Mouse (Mus musculus) small intestine, adult 2 months (tissue): ENCODE measurements around the gene Nkx6-1. TPM values are rescaled to one million over a fixed set of nuclear protein-coding genes. Genes with fewer than 3 reads are reported as not detected.

ENCODE experiments used
- H3K27ac ChIP-seq: fragments of 200-500 bp; 2 replicates; pipeline ENCODE4 v1.5.1; 2012; ENCODE audit warnings: low read depth, low read length, control low read depth, inconsistent platforms; ENCODE audit not compliant: insufficient read depth
- H3K27me3 ChIP-seq: fragments of 200-500 bp; 2 replicates; pipeline ENCODE4 v1.6.1; 2012; ENCODE audit warnings: mild to moderate bottlenecking, moderate library complexity, low read length, inconsistent platforms; ENCODE audit not compliant: control insufficient read depth, insufficient read depth
- H3K36me3 ChIP-seq: fragments of 200-500 bp; 2 replicates; pipeline ENCODE4 v1.6.1; 2012; ENCODE audit warnings: mild to moderate bottlenecking, low read length, control low read depth, inconsistent platforms; ENCODE audit not compliant: control insufficient read depth, insufficient read depth
- H3K4me1 ChIP-seq: fragments of 200-500 bp; 2 replicates; pipeline ENCODE4 v1.6.1; 2012; ENCODE audit warnings: low read length, inconsistent platforms, mixed read lengths; ENCODE audit not compliant: control insufficient read depth, insufficient read depth, insufficient read length
- H3K4me3 ChIP-seq: fragments of 200-500 bp; 2 replicates; pipeline ENCODE4 v1.5.1; 2012; ENCODE audit warnings: low read depth, mild to moderate bottlenecking, control low read depth, inconsistent platforms, low read length, moderate library complexity
- CTCF ChIP-seq: fragments of 200-500 bp; IDR thresholded peaks from 2 replicates; pipeline ENCODE4 v1.5.1; 2012; ENCODE audit warnings: low read depth, mild to moderate bottlenecking, control low read depth, inconsistent platforms, low read length, moderate library complexity, mixed read lengths; ENCODE audit not compliant: insufficient replicate concordance, insufficient read length; ENCODE audit errors: extremely low read depth
- POLR2A ChIP-seq: fragments of 200-500 bp; IDR thresholded peaks from 2 replicates; pipeline ENCODE4 v1.6.1; 2012; ENCODE audit warnings: low read depth, mild to moderate bottlenecking, control low read depth, inconsistent platforms, low read length, moderate library complexity
- whole genome bisulfite sequencing: fragments of 180-500 bp; shearing (Covaris S2); methylation state at CpG from one replicate; pipeline ENCODE4 v1.1.7; 2018; 5-methylcytosine and 5-hydroxymethylcytosine counted together
- polyA plus RNA-seq: library from polyadenylated mRNA; depleted of rRNA; stranded (reverse); fragments of >200 nt; gene quantifications from 2 replicates; pipeline ENCODE4 v1.2.3, GENCODE M21; 2012

Gene Nkx6-1
- polyA plus RNA-seq, 1 experiment, result not detected

- peaks cover 15% of the 10 kb centered on the region; the same call in 1 of the 2 replicates for H3K4me1 ChIP-seq
- no peak for TF ChIP-seq CTCF
- TF ChIP-seq POLR2A, result no peak
- WGBS, result under 1% methylated on average over 64 of the region's 64 CpGs
- no peak overlapping the region for H3K27ac ChIP-seq
- H3K27me3 ChIP-seq, result peaks cover 91% of the 10 kb centered on the region
- H3K4me3 ChIP-seq, result peak overlapping the region; percentile 55
- no peaks in the 10 kb centered on the region for H3K36me3 ChIP-seq
Observed at GRCm38 (mm10) chr5:101664423-101664921, 324 bp downstream of the Nkx6-1 start.

- TF ChIP-seq CTCF (no peak), POLR2A (no peak)
- Histone ChIP-seq H3K36me3 (no peaks in the 10 kb centered on the region), H3K27me3 (peaks cover 91% of the 10 kb centered on the region), H3K4me3 (peak overlapping the region; percentile 55), H3K27ac (no peak overlapping the region), H3K4me1 (peaks cover 15% of the 10 kb centered on the region; the same call in 1 of the 2 replicates)
- WGBS, result 2% methylated on average over 92 of the region's 94 CpGs
Observed at GRCm38 (mm10) chr5:101663621-101664422, 974 bp downstream of the Nkx6-1 start.

- WGBS, result 3% methylated on average over 23 of the region's 23 CpGs
- peak; percentile 25; the same call in 1 of the 2 replicates for TF ChIP-seq CTCF
- no peak for TF ChIP-seq POLR2A
- Histone ChIP-seq H3K27me3 (peaks cover 89% of the 10 kb centered on the region), H3K4me1 (peaks cover 15% of the 10 kb centered on the region; the same call in 1 of the 2 replicates), H3K36me3 (no peaks in the 10 kb centered on the region), H3K27ac (no peak overlapping the region), H3K4me3 (peak overlapping the region; percentile 25)
Observed at GRCm38 (mm10) chr5:101663176-101663575, 1.6 kb downstream of the Nkx6-1 start.

- H3K4me1 ChIP-seq, result peaks cover 15% of the 10 kb centered on the region; the same call in 1 of the 2 replicates
- H3K27ac ChIP-seq, result no peak overlapping the region
- H3K36me3 ChIP-seq, result no peaks in the 10 kb centered on the region
- H3K4me3 ChIP-seq, result no peak overlapping the region
- H3K27me3 ChIP-seq, result peaks cover 87% of the 10 kb centered on the region
- no peak for TF ChIP-seq POLR2A
- no peak for TF ChIP-seq CTCF
- WGBS, result 10% methylated on average over 8 of the region's 8 CpGs
Observed at GRCm38 (mm10) chr5:101662485-101662884, 2.3 kb downstream of the Nkx6-1 start.

GRCm38 (mm10) chr5:101661561-101662211 is 3.1 kb downstream of the Nkx6-1 start:
- H3K4me1 ChIP-seq, result peaks cover 15% of the 10 kb centered on the region; the same call in 1 of the 2 replicates
- WGBS, result 7% methylated on average over 25 of the region's 25 CpGs
- TF ChIP-seq CTCF (no peak), POLR2A (no peak)
- peaks cover 91% of the 10 kb centered on the region for H3K27me3 ChIP-seq
- no peak overlapping the region for H3K4me3 ChIP-seq
- no peak overlapping the region for H3K27ac ChIP-seq
- no peaks in the 10 kb centered on the region for H3K36me3 ChIP-seq

GRCm38 (mm10) chr5:101660666-101661065 is 4.1 kb downstream of the Nkx6-1 start:
- TF ChIP-seq POLR2A (no peak), CTCF (no peak)
- Histone ChIP-seq H3K27me3 (peaks cover 88% of the 10 kb centered on the region), H3K4me3 (no peak overlapping the region), H3K27ac (no peak overlapping the region), H3K4me1 (peaks cover 15% of the 10 kb centered on the region; the same call in 1 of the 2 replicates), H3K36me3 (no peaks in the 10 kb centered on the region)
- 15% methylated on average over 3 of the region's 3 CpGs for WGBS

- H3K27me3 ChIP-seq, result peaks cover 81% of the 10 kb centered on the region
- H3K4me1 ChIP-seq, result peaks cover 7% of the 10 kb centered on the region; the same call in 1 of the 2 replicates
- 5% methylated on average over 39 of the region's 39 CpGs for WGBS
- H3K36me3 ChIP-seq, result no peaks in the 10 kb centered on the region
- no peak overlapping the region for H3K4me3 ChIP-seq
- H3K27ac ChIP-seq, result no peak overlapping the region
- no peak for TF ChIP-seq POLR2A
Observed at GRCm38 (mm10) chr5:101659411-101659971, 5.3 kb downstream of the Nkx6-1 start.
